Mouse (Mus musculus) hindbrain, embryonic 14.5 days (tissue): ENCODE results near the gene Sash3. TPM values are rescaled to one million over a fixed set of nuclear protein-coding genes. Genes with fewer than 3 reads are reported as not detected.
"Not testable (repeated sequence)": the region's sequence is repeated elsewhere in the genome, so short reads cannot be mapped to it uniquely, and the experiment has no call there.

Experiments used
- ATAC-seq: fragments of 200-750 bp; cut with Nextera tagmentation; 2 replicates; pipeline ENCODE4 v1.8.0; 2017; ENCODE audit warnings: moderate number of reproducible peaks, mild to moderate bottlenecking, moderate TSS enrichment, moderate library complexity; ENCODE audit not compliant: low FRiP score
- DNase-seq: peaks from one replicate; pipeline ENCODE4 v3.0.0-alpha.2; 2015; ENCODE audit warnings: low spot score
- H3K27ac ChIP-seq: fragments of 300-500 bp; sonication (generic); 2 replicates; pipeline ENCODE4 v1.5.1; 2014; ENCODE audit warnings: mild to moderate bottlenecking, moderate library complexity
- H3K27me3 ChIP-seq: fragments of 300-500 bp; sonication (generic); 2 replicates; pipeline ENCODE4 v1.6.1; 2014; ENCODE audit warnings: mild to moderate bottlenecking, low read length, mixed read lengths; ENCODE audit not compliant: control insufficient read depth, insufficient read depth
- H3K36me3 ChIP-seq: fragments of 300-500 bp; sonication (generic); replicated peaks from 2 replicates; pipeline ENCODE4 v1.6.1; 2014; ENCODE audit not compliant: control insufficient read depth, insufficient read depth
- H3K4me1 ChIP-seq: fragments of 300-500 bp; sonication (generic); replicated peaks from 2 replicates; pipeline ENCODE4 v1.6.1; 2014; ENCODE audit warnings: antibody characterized with exemption, low read length, mixed read lengths; ENCODE audit not compliant: control insufficient read depth, insufficient read depth
- H3K4me2 ChIP-seq: fragments of 300-500 bp; sonication (generic); replicated peaks from 2 replicates; pipeline ENCODE4 v1.6.1; 2014; ENCODE audit warnings: mild to moderate bottlenecking, moderate library complexity
- H3K4me3 ChIP-seq: fragments of 300-500 bp; sonication (generic); replicated peaks from 2 replicates; pipeline ENCODE4 v1.5.1; 2014; ENCODE audit warnings: mild to moderate bottlenecking, low read length
- H3K9ac ChIP-seq: fragments of 300-500 bp; sonication (generic); 2 replicates; pipeline ENCODE4 v1.6.1; 2014
- H3K9me3 ChIP-seq: fragments of 300-500 bp; sonication (generic); 2 replicates; pipeline ENCODE4 v1.6.1; 2016; ENCODE audit warnings: low read length; ENCODE audit not compliant: control insufficient read depth
- WGBS: fragments of 180-500 bp; shearing (Covaris S2); extraction: QIAGEN DNeasy Blood & Tissue Kit; methylation state at CpG from one replicate; pipeline ENCODE4 v1.1.7; 2014; 5-methylcytosine and 5-hydroxymethylcytosine counted together
- polyA plus RNA-seq: library from polyadenylated mRNA; unstranded; fragments of >200 nt; fragmentation: Nextera tagmentation; extraction: Ambion mirVana; gene quantifications from 2 replicates; pipeline ENCODE4 v1.2.1, GENCODE M21; 2014

Sash3 gene
- polyA plus RNA-seq, 1 experiment from 2014 or later: 1.1 TPM

GRCm38 (mm10) chrX:48208519-48209185 lies 62.4 kb downstream of the Sash3 start, which contains the start of gene Zdhhc9:
Zdhhc9 (minus strand) TSS chrX:48208878.
- Histone ChIP-seq H3K4me2 (peak within 1 kb of the TSS; percentile 62), H3K4me1 (peaks cover 10% of the 10 kb centered on the region), H3K27ac (peak within 1 kb of the TSS; percentile 82), H3K9ac (peak within 1 kb of the TSS; percentile 69), H3K27me3 (no peaks in the 10 kb centered on the region), H3K9me3 (no peaks in the 10 kb centered on the region), H3K4me3 (peak within 1 kb of the TSS; percentile 70), H3K36me3 (no peaks in the 10 kb centered on the region)
- DNase-seq (peak; percentile 89), ATAC-seq (peak; percentile 99)
- WGBS: 18% methylated on average over 28 of the region's 34 CpGs

GRCm38 (mm10) chrX:48209746-48210145 lies 63.5 kb downstream of the Sash3 start:
- H3K36me3 ChIP-seq, ATAC-seq, H3K9ac ChIP-seq, H3K4me3 ChIP-seq, H3K27me3 ChIP-seq, H3K9me3 ChIP-seq, H3K27ac ChIP-seq, H3K4me2 ChIP-seq, DNase-seq: not testable (repeated sequence)
- peaks cover 10% of the 10 kb centered on the region for H3K4me1 ChIP-seq
- 93% methylated on average over 2 of the region's 4 CpGs for WGBS

Other genes with a start within 250 kb of the Sash3 start
- gene Ocrl, start 234.0 kb upstream of the Sash3 start, polyA plus RNA-seq: 35.9 and 36.9 TPM in 2 replicates
- gene Apln, start 111.6 kb upstream of the Sash3 start, polyA plus RNA-seq: 1.7 and 2.0 TPM in 2 replicates
- 0.35 and 0.70 TPM in 2 replicates for gene Xpnpep2, start 37.7 kb upstream of the Sash3 start, polyA plus RNA-seq
- gene Zdhhc9, start 62.4 kb downstream of the Sash3 start, polyA plus RNA-seq: 9.7 and 10.3 TPM in 2 replicates
- 15.1 and 16.0 TPM in 2 replicates for gene Utp14a, start 110.4 kb downstream of the Sash3 start, polyA plus RNA-seq
- 6.9 and 8.1 TPM in 2 replicates for gene Bcorl1, start 194.9 kb downstream of the Sash3 start, polyA plus RNA-seq